Mouse (Mus musculus): ENCODE results near the gene Tmem117. TPM values are rescaled to one million over a fixed set of nuclear protein-coding genes. Genes with fewer than 3 reads are reported as not detected.

Tmem117 gene
- total RNA-seq, 2 experiments from 2014 or later: 15.6 to 19.1 TPM

DNA sequence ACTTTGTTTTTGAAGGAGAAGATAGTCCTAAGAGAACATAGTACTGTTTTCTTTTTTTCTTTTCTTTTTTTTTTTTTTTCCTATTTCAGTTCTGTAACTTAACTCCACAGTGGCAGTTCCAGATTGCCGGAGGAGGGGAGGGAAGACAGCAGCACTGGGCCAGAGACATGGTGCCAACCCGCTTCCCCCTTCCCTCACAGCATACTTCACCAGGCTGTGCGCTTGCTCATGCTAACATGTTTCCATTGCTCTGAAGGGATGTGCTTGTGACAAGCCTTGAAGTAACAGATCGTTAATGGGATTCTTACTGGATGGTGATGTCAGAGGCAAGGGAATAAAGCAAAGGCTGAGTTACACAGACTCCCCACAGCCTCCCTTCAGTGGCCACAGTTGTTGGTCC lies 256.0 kb downstream of the Tmem117 start:
- no peak for DNase-seq (ENCODE audit: low spot score)

DNA sequence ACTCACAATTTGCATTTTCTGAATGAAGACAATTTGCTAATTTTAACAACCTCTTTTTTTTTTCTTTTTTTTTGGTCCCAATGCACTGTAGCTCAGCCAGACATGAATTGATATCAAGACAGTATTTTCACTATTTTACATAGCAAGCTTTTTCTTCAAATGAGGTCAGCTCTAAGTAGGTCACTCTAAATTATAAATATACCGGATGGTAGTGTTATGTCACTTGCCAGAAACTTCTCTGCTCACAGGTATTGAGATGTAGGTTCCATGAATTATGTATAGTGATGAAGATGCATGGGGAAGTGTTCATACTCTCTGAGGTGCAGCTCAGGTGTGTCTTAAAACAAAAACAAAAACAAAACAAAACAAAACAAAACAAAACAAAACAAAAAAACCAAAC lies 264.2 kb downstream of the Tmem117 start:
- no peak for DNase-seq (ENCODE audit: low spot score)

DNA sequence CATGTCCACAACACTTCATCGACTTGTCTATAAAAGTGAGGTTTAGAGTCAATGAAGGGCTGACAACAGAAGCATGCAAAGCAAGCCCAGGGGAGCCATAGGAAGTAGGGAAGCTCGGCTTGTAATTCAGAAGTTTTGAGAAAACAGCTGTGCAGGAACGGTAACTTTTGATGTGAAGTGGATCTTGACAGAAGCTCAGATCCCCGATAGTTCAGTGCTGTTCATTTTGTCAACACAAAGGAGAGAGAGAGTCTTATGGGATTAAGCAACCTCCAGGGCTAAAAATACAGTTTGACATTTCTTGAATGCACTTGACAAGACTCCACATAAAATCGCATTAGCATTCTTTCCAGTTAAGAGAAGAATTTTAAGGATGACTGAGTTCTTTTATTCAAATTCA lies 265.1 kb downstream of the Tmem117 start:
- no peak for DNase-seq (ENCODE audit: low spot score)

DNA sequence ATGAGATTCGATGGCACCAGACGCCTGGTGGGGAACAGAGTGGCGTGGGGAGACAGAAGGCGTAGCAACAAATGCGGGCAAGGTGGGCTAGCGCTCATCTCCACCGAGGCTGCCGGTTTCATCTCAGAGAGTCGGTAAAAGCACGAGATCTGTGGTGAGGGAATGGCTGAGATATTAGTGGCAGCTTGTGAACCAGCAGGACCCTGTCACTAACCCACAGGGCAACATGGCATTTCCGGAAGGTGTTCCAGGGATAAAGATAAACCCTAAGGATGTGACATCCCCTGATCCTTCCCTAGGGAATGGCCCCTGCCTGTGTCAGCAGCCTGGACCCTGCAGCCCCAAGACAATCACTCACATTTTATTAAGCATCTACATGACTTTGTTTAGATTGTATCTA lies 266.6 kb downstream of the Tmem117 start:
- DNase-seq (ENCODE audit: low spot score): no peak

DNA sequence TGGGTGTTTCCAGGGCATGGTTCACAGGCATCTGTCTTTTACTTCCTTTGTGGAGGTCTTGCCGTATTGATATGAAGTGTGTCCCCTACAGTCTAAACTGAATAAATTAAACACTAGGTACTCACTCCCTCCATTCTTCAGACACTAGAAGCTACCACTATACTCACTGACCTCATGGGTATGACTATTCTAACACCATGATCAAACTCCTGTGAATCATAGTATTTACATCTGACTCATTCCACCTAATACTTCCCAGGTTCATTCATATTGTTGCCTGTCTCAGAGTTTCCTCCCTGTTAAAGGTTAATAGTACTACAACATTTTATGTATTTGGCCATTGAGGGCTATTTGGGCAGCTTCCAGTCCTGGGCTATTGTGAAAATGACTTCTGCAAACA lies 274.2 kb downstream of the Tmem117 start:
- DNase-seq (ENCODE audit: low spot score): no peak

DNA sequence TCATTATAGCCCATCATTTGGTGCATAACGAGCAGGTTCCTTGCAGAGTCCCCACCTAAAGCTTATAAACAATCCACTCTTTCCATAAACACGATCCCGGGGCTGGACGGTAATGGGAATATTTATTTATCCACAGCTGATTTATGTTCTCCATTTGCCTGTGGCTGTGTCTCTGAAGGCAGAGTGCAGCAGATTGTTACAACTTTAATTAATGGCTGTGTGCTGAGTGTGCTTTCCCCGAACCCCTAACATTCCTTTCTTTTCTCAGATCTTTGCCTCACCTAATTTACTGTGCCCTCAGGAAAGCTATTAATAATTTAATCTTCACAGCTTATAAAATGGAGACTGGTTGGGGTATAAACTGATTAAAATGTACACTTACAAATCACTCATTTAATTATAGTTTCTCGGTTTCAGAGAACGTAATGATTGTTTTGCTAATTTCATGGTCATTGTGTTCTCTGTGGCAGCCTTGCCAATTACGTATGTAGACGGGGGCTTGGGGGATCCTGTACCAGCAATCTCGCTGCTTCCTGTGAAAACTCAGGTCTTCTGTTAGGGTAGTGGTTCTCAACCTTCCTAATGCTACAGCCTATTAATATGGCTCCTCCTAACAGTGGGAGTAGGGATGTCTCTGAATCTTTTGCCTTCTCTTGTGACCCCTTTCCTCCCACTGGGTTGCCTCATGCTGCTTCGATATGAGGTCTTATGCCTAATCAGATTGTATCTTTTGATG lies 275.8 kb downstream of the Tmem117 start:
- DNase-seq (ENCODE audit: low spot score): no peak

DNA sequence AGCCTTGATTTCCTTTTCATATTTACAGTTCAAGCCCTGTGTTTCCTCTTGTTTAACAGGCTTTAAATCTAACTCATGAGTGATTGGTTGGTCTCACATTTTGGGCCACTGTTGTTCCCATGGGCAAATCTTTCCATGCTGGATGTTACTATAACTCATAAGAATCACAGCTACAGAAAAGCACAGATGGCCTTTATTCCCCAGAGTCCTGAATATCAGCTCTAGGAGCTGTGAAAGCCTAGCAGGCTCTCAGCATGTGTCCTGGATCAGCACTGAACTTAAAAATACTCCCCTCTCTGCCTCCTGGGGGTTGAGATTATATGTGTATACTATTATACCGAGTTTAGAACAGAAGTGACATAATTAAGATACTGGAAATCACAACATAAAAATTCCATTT lies 292.6 kb downstream of the Tmem117 start:
- DNase-seq (ENCODE audit: low spot score): no peak

DNA sequence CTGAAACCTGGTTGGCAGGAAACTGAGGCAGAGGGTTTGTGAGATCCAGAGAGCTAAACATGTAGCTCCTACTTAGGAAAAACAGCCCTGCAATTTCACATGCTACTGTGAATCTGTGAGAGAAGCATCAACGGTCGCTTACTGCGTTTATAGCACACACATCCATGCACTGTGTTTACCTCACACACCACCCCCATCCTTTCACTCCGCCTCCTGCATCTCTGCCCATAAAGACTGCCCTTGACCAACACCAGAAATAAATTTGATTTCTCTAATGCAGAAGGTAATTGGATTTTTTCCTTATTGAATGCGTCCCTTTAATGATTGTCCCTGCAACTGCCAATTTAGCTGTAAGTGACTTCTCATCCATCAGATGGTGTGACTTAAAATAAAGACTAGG lies 299.0 kb downstream of the Tmem117 start:
- no peak for DNase-seq (ENCODE audit: low spot score)

DNA sequence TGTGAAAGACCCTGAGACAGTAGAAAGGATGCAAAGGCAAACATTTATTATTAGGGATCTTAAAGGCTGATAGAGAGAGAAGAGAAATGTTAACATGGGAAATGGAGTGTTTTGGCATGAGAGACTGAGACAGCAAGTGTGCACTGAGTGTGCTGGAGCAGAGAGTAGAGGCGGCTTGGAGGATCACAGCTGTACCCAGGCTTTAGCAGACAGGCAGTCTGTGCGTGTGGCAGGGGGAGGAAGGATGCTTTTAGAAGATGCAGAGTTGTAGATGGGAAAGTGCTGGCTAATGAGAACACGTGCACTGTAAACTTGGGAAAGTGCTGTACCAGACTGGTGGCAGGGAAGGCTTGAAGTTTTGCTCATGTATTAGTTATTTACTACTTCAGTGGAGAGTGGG lies 301.7 kb downstream of the Tmem117 start:
- no peak for DNase-seq (ENCODE audit: low spot score)

DNA sequence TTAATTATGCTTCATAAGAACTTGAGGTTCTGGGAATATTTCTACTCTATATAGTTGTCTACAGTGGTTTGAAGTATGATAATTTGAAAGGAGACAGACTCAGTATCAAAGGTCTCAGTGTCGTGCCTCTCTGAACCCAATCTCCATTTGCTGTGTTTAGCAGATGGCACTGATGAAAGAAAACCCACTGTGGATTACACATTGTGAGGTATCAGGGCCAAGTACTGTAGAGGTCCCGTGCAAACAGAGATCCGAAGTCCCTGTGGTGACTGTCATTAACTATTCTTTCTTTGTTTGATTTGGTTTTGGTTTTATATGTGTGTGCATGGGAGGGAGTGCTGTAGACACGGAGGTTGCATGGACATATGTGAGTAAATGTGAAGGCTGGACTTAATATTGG lies 304.0 kb downstream of the Tmem117 start:
- no peak for DNase-seq (ENCODE audit: low spot score)

DNA sequence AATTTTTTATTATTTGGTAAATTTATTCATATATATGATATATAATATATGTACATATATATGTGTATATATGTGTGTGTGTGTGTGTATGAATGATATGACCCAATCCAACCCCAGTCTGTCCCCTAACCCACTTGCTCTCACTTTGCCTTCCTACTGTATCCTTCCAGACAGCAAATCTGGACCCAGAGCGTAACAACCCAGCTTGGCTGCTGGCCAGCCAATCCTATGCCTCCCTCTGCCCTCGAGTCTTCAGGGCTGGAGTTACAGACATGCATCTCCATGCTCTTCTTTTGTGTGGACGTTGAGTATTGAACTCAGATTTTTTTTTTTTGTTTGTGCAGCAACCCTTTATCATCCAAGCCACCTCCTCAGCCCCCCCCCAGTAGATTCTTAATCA lies 304.4 kb downstream of the Tmem117 start:
- DNase-seq (ENCODE audit: low spot score): no peak

DNA sequence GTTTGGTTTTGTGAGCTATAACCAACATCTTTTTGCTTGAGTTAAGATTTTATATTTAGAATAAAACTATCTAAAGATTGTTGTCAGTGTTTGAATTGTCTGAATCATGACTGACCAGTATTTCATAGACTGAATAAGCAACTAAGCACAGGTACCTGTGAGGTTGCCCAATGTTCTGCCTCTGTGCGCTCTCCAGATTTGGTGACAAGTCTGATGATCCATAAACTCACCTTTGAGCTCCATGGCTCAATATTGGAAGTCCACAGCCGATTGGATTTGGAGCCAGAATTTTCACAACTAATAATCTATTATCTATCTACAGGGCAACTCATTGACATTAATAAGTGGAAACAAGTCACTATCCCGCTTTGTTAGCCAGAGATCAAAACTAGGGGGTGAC lies 312.9 kb downstream of the Tmem117 start:
- no peak for DNase-seq (ENCODE audit: low spot score)

DNA sequence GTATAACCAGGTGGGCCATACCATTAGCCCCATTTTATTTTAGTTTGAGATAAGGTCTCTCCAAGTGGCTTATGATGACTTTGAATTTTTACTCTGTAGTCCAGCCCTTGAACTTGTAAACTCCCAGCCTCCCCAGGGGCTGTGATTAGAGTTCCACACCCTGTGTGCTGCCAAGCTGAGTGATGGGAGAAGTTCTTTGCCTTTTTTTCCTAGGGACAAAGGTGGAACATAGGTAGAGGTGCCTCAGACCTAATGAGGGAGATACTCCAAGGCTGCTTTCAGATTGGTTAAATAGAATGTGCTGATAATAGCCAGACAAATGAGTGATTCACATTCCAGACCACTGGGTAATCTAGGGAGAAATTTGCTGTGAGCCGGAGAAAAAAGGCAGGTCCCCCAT lies 313.4 kb downstream of the Tmem117 start:
- no peak for DNase-seq (ENCODE audit: low spot score)

DNA sequence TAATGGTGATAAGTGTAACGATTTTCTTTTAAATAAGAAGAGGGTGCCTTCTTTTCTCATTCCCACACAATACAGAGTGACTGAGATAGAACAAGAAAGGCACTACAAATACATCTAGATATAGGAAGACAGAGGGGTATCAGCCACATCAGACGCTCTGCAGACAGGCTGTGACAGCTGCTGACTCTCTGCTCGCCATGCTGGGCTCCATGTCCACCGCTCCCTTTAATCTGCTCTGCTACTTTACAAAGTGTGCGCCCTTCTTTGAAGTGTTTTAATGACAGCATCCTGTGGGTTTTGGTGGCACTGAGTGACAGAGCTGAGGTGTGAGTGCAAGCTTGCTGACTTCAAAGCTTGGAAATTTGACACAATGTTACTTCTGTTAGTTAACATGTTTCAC lies 314.9 kb downstream of the Tmem117 start:
- DNase-seq (ENCODE audit: low spot score): no peak

DNA sequence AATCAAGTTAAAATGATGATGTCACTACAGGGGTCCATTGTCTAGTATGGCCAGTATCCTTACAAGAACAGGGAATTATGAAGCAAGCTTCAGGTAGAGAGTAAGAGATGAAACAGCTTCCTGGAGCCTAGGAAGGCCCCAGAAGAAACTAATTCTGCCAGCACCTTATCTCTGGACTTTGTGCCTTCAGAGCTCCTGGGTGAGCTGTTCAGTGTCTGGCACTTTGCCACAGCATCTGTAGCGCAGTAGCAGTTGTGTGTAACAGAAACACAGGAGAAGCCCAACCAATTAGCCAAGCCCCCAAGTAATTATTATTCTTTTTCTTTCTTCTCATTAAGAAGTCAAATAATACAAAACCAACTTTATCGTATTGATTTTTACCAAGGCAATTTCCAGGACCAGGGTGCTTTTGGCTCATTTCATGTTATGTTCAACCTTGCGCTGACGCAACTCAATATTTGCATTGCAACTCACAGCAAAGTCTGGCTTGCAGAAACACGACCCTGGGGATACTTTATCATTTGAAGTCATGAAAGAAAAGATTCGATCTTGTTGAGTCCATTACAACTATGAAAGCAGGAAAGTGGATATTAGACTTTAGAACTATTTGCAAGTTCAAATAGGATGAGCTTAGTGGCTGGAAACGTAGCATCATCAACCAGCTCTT lies 322.5 kb downstream of the Tmem117 start:
- no peak for DNase-seq (ENCODE audit: low spot score)

DNA sequence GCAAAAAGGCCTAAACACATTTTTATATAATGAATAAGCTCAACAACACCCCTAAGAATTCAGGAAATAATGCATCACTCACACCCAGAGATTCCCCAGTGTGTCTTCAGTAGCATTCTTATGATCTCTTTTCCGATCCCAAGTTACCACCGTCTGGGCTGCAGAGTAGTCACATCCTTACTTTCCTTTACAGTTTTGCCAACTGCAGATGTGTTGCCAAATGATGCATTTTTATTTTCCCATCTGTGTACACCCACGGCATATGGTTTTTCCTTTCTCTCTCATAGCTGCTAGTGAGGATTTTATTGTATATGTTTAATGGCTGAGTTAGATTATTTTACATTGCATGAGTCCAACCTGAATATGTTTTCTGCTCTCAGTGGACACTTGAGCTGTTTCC lies 327.7 kb downstream of the Tmem117 start:
- no peak for DNase-seq (ENCODE audit: low spot score)

DNA sequence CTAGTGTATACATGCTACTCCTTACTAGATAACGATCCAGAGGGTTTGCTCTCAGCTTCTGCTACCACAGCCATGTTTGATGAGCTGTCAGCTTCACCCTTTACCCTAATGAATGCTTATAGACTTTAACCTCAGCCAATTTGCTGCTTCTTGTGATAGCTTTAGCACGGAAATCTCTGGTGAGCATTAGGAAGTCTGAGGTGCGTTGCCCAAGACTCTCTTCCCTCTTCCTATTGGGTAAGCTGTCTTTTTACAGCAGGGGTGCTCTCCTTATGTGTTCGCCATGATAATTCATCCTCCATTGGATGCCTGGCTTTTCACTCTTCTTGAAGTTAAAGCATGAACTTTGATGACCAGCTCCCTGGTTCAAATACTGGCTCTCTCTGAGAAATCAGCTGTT lies 328.2 kb downstream of the Tmem117 start:
- DNase-seq (ENCODE audit: low spot score): no peak

DNA sequence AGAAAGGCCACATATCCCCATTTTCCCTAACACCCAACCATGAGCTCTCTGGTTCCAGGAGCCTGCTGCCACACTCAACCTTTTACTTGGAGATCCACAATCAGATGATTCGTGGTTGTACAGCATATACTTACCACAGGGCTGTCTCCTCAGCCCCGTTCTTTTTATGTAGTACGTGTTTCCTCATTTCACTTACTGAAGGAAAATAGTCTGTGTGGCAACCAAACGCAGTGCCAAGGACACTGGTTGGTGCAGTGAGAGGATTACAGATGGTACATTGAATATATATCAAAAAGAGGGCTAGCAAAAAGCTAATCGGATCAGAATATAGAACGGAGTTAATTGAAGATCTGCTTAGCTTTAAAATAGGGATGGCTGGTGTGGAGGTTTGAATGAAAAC lies 338.0 kb downstream of the Tmem117 start:
- no peak for DNase-seq (ENCODE audit: low spot score)

DNA sequence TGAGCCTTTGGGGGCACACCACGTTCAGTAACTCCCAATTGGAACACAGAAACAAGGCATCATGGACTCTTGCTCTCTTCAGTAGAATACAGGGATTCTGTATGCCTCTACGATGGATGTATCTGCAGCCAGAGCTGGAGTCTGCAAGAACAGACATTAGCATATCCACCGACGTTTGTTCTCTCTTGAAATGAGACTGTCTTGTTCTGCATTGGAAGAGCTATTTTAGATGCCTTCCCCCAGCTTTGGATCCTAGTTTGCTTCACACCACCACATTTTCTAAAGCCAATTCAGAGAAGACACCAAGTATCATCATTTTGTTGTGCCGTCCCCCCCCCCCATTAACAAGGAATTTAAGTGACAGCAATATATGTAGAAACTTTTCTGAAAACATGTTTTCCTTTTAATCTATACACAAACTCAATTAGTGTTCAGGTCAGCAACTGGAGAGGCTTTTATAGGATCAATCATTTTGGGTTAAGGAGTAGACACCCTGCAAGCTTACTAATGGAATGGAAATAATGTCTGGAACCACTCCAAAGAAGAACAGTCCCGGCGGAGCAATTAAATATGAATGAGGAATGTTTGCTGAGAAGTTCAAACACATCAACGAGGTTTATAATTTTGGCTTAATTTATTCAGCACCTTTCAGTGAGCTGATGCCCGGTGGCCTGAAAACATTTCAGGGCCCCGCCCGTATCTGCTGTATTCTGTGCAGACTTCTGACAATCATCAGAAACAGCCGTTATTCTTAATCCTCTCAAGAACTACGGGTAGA lies 339.6 kb downstream of the Tmem117 start:
- no peak for DNase-seq (ENCODE audit: low spot score)

DNA sequence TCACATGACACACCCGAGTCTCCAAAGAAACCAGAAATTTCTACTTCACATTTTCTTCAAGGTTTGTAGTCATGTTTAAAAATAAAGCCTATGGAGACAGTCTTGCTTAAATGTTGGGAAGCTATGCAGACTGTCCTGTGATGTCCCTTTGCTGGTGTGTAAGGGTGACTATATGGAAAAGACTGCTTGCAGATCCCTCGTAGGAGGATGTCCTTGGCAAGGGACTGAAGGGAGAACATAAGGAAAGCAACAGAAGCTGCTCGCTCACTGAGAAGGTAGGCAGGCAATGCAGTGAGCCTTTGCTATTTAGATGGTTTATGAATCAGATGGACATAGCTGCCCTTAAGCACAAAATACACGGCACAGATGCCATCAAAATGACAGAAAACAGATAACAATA lies 352.8 kb downstream of the Tmem117 start:
- DNase-seq (ENCODE audit: low spot score): no peak

DNA sequence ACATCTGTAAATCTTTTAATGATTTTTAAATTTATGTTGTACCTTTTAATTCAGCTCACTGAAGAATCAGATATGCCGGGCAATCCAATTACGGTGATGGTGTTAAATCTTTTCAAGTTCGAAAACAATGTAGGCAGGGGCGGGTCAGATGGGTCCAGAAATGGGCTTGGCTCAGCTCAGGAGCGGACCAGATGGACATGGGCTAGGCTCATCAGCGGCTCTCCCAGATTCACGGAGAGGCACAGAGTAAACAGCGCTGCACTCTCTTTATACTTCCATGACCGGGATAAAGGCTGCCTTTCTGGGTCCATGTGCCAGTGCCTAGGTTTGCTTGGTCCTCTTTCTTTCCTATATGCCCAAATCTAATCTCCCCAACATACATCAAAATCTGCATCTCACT lies 366.3 kb downstream of the Tmem117 start:
- no peak for DNase-seq (ENCODE audit: low spot score)

DNA sequence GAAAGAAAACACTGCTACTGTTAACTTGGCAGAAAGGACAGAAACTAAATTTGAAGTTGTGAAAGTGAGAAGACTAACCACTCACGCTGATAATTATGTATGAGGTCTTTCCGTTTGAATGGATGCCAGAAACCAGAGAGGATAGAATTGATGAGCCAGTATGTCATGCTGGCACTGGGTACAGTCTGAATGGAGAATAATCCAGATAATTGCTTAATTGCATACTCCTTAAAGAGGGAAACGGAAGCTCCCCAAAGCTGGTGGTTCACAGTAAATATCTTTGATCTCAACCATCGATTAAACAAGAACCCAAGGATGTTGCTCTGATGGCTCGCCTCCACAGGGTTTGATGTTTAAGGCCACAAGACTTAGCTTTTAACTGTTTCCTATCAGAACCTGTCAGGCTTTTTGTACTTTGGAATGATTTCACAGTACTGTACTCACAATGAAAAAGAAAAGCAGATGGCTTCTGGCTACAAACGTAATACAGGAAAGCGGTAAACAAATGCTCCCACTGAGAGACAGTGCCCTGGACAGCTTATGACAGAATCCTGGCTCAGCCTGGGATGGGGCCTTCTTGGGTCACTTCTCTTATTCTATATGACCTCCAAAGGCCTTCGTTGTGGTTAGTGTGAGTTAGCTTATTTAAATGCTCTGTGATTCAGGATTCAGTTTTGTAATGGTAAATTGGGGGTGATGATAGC lies 376.2 kb downstream of the Tmem117 start:
- DNase-seq (ENCODE audit: low spot score): no peak
